ENCODE assay signal across 10 mouse cellular contexts in genomic region chr3:53466481-53466880, GRCm38 (mm10). TPM values are rescaled to one million over a fixed set of nuclear protein-coding genes. Genes with fewer than 3 reads are reported as not detected.
DNase-seq lines count a peak whose midpoint lies in the region; ATAC-seq and TF ChIP-seq lines count a peak whose summit lies in the region.
"Had no signal": no experiment of that assay in that cellular context is flagged by ENCODE, and none has a peak within 500 bp of the region (broad histone marks: within the 10 kb centered on the region; RNA-seq: fewer than 3 reads in every experiment).

No protein-coding gene starts in this region.

- no peak for ATAC-seq in lung, embryonic 16.5 days (ENCODE audit: low read depth)
- ATAC-seq in forebrain, embryonic 13.5 days: no peak
- no peak for ATAC-seq in liver, embryonic 15.5 days (ENCODE audit: insufficient read depth)
- ATAC-seq in stomach, postnatal 0 days (ENCODE audit: low FRiP score, low TSS enrichment): no peak
- no peak for ATAC-seq in megakaryocyte-erythroid progenitor cell, adult 5-6 weeks (replicated peaks; ENCODE audit: low FRiP score, low TSS enrichment, poor library complexity, severe bottlenecking)
- no peak for ATAC-seq in frontal cortex, adult (ENCODE audit: low TSS enrichment)

- H3K4me3 ChIP-seq in lung, embryonic 16.5 days (ENCODE audit: low read length): no peak overlapping the region
- peak overlapping the region; percentile 20 for H3K4me3 ChIP-seq in forebrain, embryonic 13.5 days
- H3K4me3 ChIP-seq in liver, embryonic 15.5 days (replicated peaks): peak overlapping the region; percentile 6; the same call in 1 of the 2 replicates
- no peak overlapping the region for H3K4me3 ChIP-seq in stomach, postnatal 0 days (ENCODE audit: low read depth, low read length)

- no peak for TF ChIP-seq EP300 in stomach, postnatal 0 days (optimal IDR thresholded peaks at IDR 0.05)

- no peaks in the 10 kb centered on the region for H3K27me3 ChIP-seq in lung, embryonic 16.5 days (ENCODE audit: control insufficient read depth, insufficient read depth, low read depth, low read length)
- H3K27me3 ChIP-seq in forebrain, embryonic 13.5 days: no peaks in the 10 kb centered on the region
- H3K27me3 ChIP-seq in liver, embryonic 15.5 days: no peaks in the 10 kb centered on the region
- no peaks in the 10 kb centered on the region for H3K27me3 ChIP-seq in stomach, postnatal 0 days (ENCODE audit: control insufficient read depth, insufficient read depth, low read length)

- no peaks in the 10 kb centered on the region for H3K9me3 ChIP-seq in lung, embryonic 16.5 days (ENCODE audit: control insufficient read depth, low read length)
- H3K9me3 ChIP-seq in forebrain, embryonic 13.5 days (replicated peaks): no peaks in the 10 kb centered on the region
- no peaks in the 10 kb centered on the region for H3K9me3 ChIP-seq in liver, embryonic 15.5 days (replicated peaks)
- no peaks in the 10 kb centered on the region for H3K9me3 ChIP-seq in stomach, postnatal 0 days (ENCODE audit: control insufficient read depth, low read length)

- H3K9ac ChIP-seq in lung, embryonic 16.5 days (ENCODE audit: low read length): 0 out of 2 replicates have a peak overlapping the region, but pooled peaks have one; percentile 8
- H3K9ac ChIP-seq in forebrain, embryonic 13.5 days: peak overlapping the region; percentile 55; the same call in 1 of the 2 replicates
- no peak overlapping the region for H3K9ac ChIP-seq in liver, embryonic 15.5 days
- H3K9ac ChIP-seq in stomach, postnatal 0 days (ENCODE audit: low read length): no peak overlapping the region

- no peak overlapping the region for H3K27ac ChIP-seq in lung, embryonic 16.5 days (ENCODE audit: low read length)
- peak overlapping the region; percentile 31; the same call in 1 of the 2 replicates for H3K27ac ChIP-seq in forebrain, embryonic 13.5 days
- no peak overlapping the region for H3K27ac ChIP-seq in liver, embryonic 15.5 days (replicated peaks)
- H3K27ac ChIP-seq in stomach, postnatal 0 days (replicated peaks): no peak overlapping the region

- 72% methylated on average over 9 of the region's 9 CpGs for WGBS in lung, embryonic 16.5 days
- WGBS in forebrain, embryonic 13.5 days: 73% methylated on average over 9 of the region's 9 CpGs
- 51% methylated on average over 9 of the region's 9 CpGs for WGBS in liver, embryonic 15.5 days (ENCODE audit: insufficient replicate concordance)
- 75% methylated on average over 9 of the region's 9 CpGs for WGBS in stomach, postnatal 0 days

- peaks cover 18% of the 10 kb centered on the region for H3K4me1 ChIP-seq in lung, embryonic 16.5 days (replicated peaks; ENCODE audit: control insufficient read depth, insufficient read depth, low read length)
- H3K4me1 ChIP-seq in forebrain, embryonic 13.5 days: peaks cover 40% of the 10 kb centered on the region
- H3K4me1 ChIP-seq in liver, embryonic 15.5 days (replicated peaks): peaks cover 36% of the 10 kb centered on the region
- no peaks in the 10 kb centered on the region for H3K4me1 ChIP-seq in stomach, postnatal 0 days (replicated peaks; ENCODE audit: control insufficient read depth, insufficient read depth)

- H3K36me3 ChIP-seq in lung, embryonic 16.5 days (ENCODE audit: control insufficient read depth, insufficient read depth, low read length): peaks cover 5% of the 10 kb centered on the region; the same call in 1 of the 2 replicates
- peaks cover 9% of the 10 kb centered on the region for H3K36me3 ChIP-seq in forebrain, embryonic 13.5 days (ENCODE audit: poor library complexity, severe bottlenecking)
- H3K36me3 ChIP-seq in liver, embryonic 15.5 days (replicated peaks): peaks cover 8% of the 10 kb centered on the region
- H3K36me3 ChIP-seq in stomach, postnatal 0 days (ENCODE audit: control insufficient read depth, insufficient read depth, low read length): peaks cover 11% of the 10 kb centered on the region

- TF ChIP-seq CTCF in stomach, postnatal 0 days (IDR thresholded peaks at IDR 0.05; ENCODE audit: low read depth): no peak

- no peak for DNase-seq in lung, postnatal 25 days (ENCODE audit: low spot score)
- no peak for DNase-seq in stomach, postnatal 0 days (ENCODE audit: low spot score)
- DNase-seq: adrenal gland, postnatal 10 days; gastrocnemius, postnatal 10 days had no signal

- no peak overlapping the region for H3K4me2 ChIP-seq in lung, embryonic 16.5 days (ENCODE audit: low read depth, low read length)
- H3K4me2 ChIP-seq in forebrain, embryonic 13.5 days: peak overlapping the region; percentile 83
- peak overlapping the region; percentile 79 for H3K4me2 ChIP-seq in liver, embryonic 15.5 days
- H3K4me2 ChIP-seq in stomach, postnatal 0 days (replicated peaks; ENCODE audit: low read depth): 0 out of 2 replicates have a peak overlapping the region, but pooled peaks have one; percentile 3

RNA-seq across cellular contexts. Expression of gene Proser1, which starts 3.0 kb away (rescaled TPM):
- 16.2 and 17.1 TPM in 2 replicates for polyA plus RNA-seq in lung, embryonic 16.5 days (2015; fragmentation: Nextera tagmentation; extraction: Ambion mirVana)
- 28.8 and 32.9 TPM in 2 replicates for polyA plus RNA-seq in forebrain, embryonic 13.5 days (2015; fragmentation: Nextera tagmentation; extraction: Ambion mirVana)
- 3.4 and 3.5 TPM in 2 replicates for polyA plus RNA-seq in liver, embryonic 15.5 days (2015; fragmentation: Nextera tagmentation; extraction: Ambion mirVana)
- polyA plus RNA-seq in stomach, postnatal 0 days (2015; fragmentation: Nextera tagmentation; extraction: Ambion mirVana): 7.9 and 8.1 TPM in 2 replicates
- 40.1 and 40.2 TPM in 2 replicates for total RNA-seq in megakaryocyte-erythroid progenitor cell, adult 5-6 weeks (2014; fragmentation: Nextera tagmentation)
- total RNA-seq in megakaryocyte-erythroid progenitor cell, adult 5-6 weeks (2017): 6.3 and 12.5 TPM in 2 replicates

RNA-seq across cellular contexts. Expression of gene Nhlrc3, which starts 3.3 kb away (rescaled TPM):
- polyA plus RNA-seq in lung, embryonic 16.5 days (2015; fragmentation: Nextera tagmentation; extraction: Ambion mirVana): 8.1 and 8.9 TPM in 2 replicates
- 7.2 and 9.7 TPM in 2 replicates for polyA plus RNA-seq in forebrain, embryonic 13.5 days (2015; fragmentation: Nextera tagmentation; extraction: Ambion mirVana)
- 4.1 and 5.1 TPM in 2 replicates for polyA plus RNA-seq in liver, embryonic 15.5 days (2015; fragmentation: Nextera tagmentation; extraction: Ambion mirVana)
- polyA plus RNA-seq in stomach, postnatal 0 days (2015; fragmentation: Nextera tagmentation; extraction: Ambion mirVana): 8.6 and 9.0 TPM in 2 replicates
- total RNA-seq in megakaryocyte-erythroid progenitor cell, adult 5-6 weeks (2014; fragmentation: Nextera tagmentation): 8.2 and 15.1 TPM in 2 replicates
- total RNA-seq in megakaryocyte-erythroid progenitor cell, adult 5-6 weeks (2017): 6.9 and 8.5 TPM in 2 replicates

RNA-seq across cellular contexts. Expression of gene Stoml3, which starts 22.0 kb away (rescaled TPM):
- not detected in 2 replicates for polyA plus RNA-seq in lung, embryonic 16.5 days (2015; fragmentation: Nextera tagmentation; extraction: Ambion mirVana)
- polyA plus RNA-seq in forebrain, embryonic 13.5 days (2015; fragmentation: Nextera tagmentation; extraction: Ambion mirVana): not detected in 2 replicates
- polyA plus RNA-seq in liver, embryonic 15.5 days (2015; fragmentation: Nextera tagmentation; extraction: Ambion mirVana): not detected in 2 replicates
- 0.05 TPM in 1 of 2 replicates, not detected in the other for polyA plus RNA-seq in stomach, postnatal 0 days (2015; fragmentation: Nextera tagmentation; extraction: Ambion mirVana)
- total RNA-seq in megakaryocyte-erythroid progenitor cell, adult 5-6 weeks (2014; fragmentation: Nextera tagmentation): not detected in 2 replicates
- total RNA-seq in megakaryocyte-erythroid progenitor cell, adult 5-6 weeks (2017): not detected in 2 replicates
- total RNA-seq: adrenal gland, postnatal 10 days; gastrocnemius, postnatal 10 days had no signal
- polyA plus RNA-seq: small intestine, adult 2 months had no signal

Comparison
In these comparisons a context has a peak if more than half of its experiments do, and no peak if none do; other contexts are left out.
1. H3K4me3 ChIP-seq: peak in forebrain, embryonic 13.5 days (single experiment) and liver, embryonic 15.5 days (single experiment); none in lung, embryonic 16.5 days (single experiment) and stomach, postnatal 0 days (single experiment).
2. H3K9ac ChIP-seq: peak in lung, embryonic 16.5 days (single experiment) and forebrain, embryonic 13.5 days (single experiment); none in liver, embryonic 15.5 days (single experiment) and stomach, postnatal 0 days (single experiment).